Comparison of ENCODE assay signal across 8 mouse cellular contexts in the genomic region with DNA sequence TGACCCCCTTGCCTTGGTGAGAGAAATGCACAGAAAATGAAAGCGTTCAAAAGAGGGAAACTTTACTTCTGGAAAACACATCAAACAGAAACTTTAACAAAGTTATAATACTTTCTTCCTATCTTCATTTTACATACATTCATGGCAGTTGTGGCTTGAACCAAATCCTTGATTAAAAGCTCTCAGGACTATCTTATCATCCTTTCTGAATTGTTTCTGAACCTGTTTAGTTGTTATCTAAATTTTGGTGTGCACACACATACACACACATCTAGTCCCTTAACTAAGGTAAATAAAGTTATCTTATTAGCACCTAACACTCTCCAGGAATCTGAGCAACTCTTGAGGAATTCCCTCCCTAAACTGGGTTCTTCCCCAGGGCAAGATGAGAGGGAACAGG. TPM values are rescaled to one million over a fixed set of nuclear protein-coding genes. Genes with fewer than 3 reads are reported as not detected.
A peak's percentile ranks its signal among the peaks of the same experiment; 100 is the strongest.
DNase-seq lines count a peak whose midpoint lies in the region; ATAC-seq and TF ChIP-seq lines count a peak whose summit lies in the region.

No protein-coding gene starts in this region.

- no peak for TF ChIP-seq POLR2A in cerebellum, adult 2 months (IDR thresholded peaks at IDR 0.05; ENCODE audit: borderline replicate concordance, insufficient read depth, low read length)
- no peak for TF ChIP-seq POLR2A in kidney, adult 2 months (IDR thresholded peaks at IDR 0.05; ENCODE audit: low read depth, low read length)

- H3K4me1 ChIP-seq in cerebellum, adult 2 months (ENCODE audit: control insufficient read depth, insufficient read depth, low read length): peaks cover 3% of the 10 kb centered on the region; the same call in 1 of the 2 replicates
- H3K4me1 ChIP-seq in kidney, adult 2 months (ENCODE audit: control insufficient read depth, insufficient read depth, low read length): peaks cover 3% of the 10 kb centered on the region; the same call in 1 of the 2 replicates
- H3K4me1 ChIP-seq in embryonic facial prominence, embryonic 14.5 days (ENCODE audit: control insufficient read depth, insufficient read depth, low read length): peaks cover 20% of the 10 kb centered on the region
- peaks cover 18% of the 10 kb centered on the region for H3K4me1 ChIP-seq in liver, embryonic 16.5 days (ENCODE audit: control insufficient read depth, low read depth, low read length)

- H3K36me3 ChIP-seq in kidney, adult 2 months (ENCODE audit: control insufficient read depth, insufficient read depth, low read length): no peaks in the 10 kb centered on the region
- no peaks in the 10 kb centered on the region for H3K36me3 ChIP-seq in embryonic facial prominence, embryonic 14.5 days (ENCODE audit: control insufficient read depth, insufficient read depth, low read length)
- H3K36me3 ChIP-seq in liver, embryonic 16.5 days (ENCODE audit: control insufficient read depth, insufficient read depth): no peaks in the 10 kb centered on the region

- no peak for DNase-seq in cerebellum, adult 2 months
- DNase-seq in cerebellum, postnatal 4 days (ENCODE audit: low spot score in 2 of 2): no peak
- DNase-seq in kidney, adult 2 months: no peak
- no peak for DNase-seq in kidney, postnatal 4 days
- no peak for DNase-seq in embryonic facial prominence, embryonic 14.5 days (ENCODE audit: low spot score)
- no peak for DNase-seq in MN1 (ENCODE audit: low spot score)
- no peak for DNase-seq in layer of hippocampus, adult 11-12 months (ENCODE audit: low spot score)

- H3K27ac ChIP-seq in cerebellum, adult 2 months (ENCODE audit: insufficient read depth, low read length): no peak overlapping the region
- 0 out of 2 replicates have a peak overlapping the region, but pooled peaks have one; percentile 31 for H3K27ac ChIP-seq in kidney, adult 2 months (ENCODE audit: insufficient read depth, low read depth, low read length)
- H3K27ac ChIP-seq in embryonic facial prominence, embryonic 14.5 days (replicated peaks; ENCODE audit: low read depth, low read length): no peak overlapping the region
- peak overlapping the region; percentile 53 for H3K27ac ChIP-seq in liver, embryonic 16.5 days (ENCODE audit: low read length)

- H3K27me3 ChIP-seq in cerebellum, adult 2 months (ENCODE audit: control insufficient read depth, insufficient read depth, low read length): no peaks in the 10 kb centered on the region
- no peaks in the 10 kb centered on the region for H3K27me3 ChIP-seq in kidney, adult 2 months (replicated peaks; ENCODE audit: control insufficient read depth, insufficient read depth, low read length)
- H3K27me3 ChIP-seq in embryonic facial prominence, embryonic 14.5 days (replicated peaks; ENCODE audit: control insufficient read depth, insufficient read depth, low read length): no peaks in the 10 kb centered on the region
- H3K27me3 ChIP-seq in liver, embryonic 16.5 days (ENCODE audit: control insufficient read depth, insufficient read depth, low read depth, low read length): no peaks in the 10 kb centered on the region

- no peak overlapping the region for H3K9ac ChIP-seq in embryonic facial prominence, embryonic 14.5 days (ENCODE audit: low read depth, low read length)
- H3K9ac ChIP-seq in liver, embryonic 16.5 days (ENCODE audit: low read depth, low read length): peak overlapping the region; percentile 39; the same call in 1 of the 2 replicates

- WGBS in cerebellum, adult 2 months: 60% methylated on average over 1 of the region's 1 CpGs
- 45% methylated on average over 1 of the region's 1 CpGs for WGBS in kidney, adult 2 months
- WGBS in embryonic facial prominence, embryonic 14.5 days: 36% methylated on average over 1 of the region's 1 CpGs
- 18% methylated on average over 1 of the region's 1 CpGs for WGBS in liver, embryonic 16.5 days (ENCODE audit: insufficient replicate concordance)

- TF ChIP-seq CTCF in cerebellum, adult 2 months (IDR thresholded peaks at IDR 0.05; ENCODE audit: borderline replicate concordance, insufficient read depth, low read depth, low read length): no peak
- TF ChIP-seq CTCF in kidney, adult 2 months (conservative IDR thresholded peaks at IDR 0.05; ENCODE audit: insufficient read depth, insufficient read length, low read depth, low read length): no peak

- peak overlapping the region; percentile 87 for H3K4me2 ChIP-seq in embryonic facial prominence, embryonic 14.5 days (ENCODE audit: low read depth, low read length)
- H3K4me2 ChIP-seq in liver, embryonic 16.5 days (ENCODE audit: low read depth, low read length): peak overlapping the region; percentile 99

- H3K9me3 ChIP-seq in embryonic facial prominence, embryonic 14.5 days (ENCODE audit: control insufficient read depth, low read length): no peaks in the 10 kb centered on the region
- no peaks in the 10 kb centered on the region for H3K9me3 ChIP-seq in liver, embryonic 16.5 days (replicated peaks; ENCODE audit: control insufficient read depth, low read length)

- no peak for ATAC-seq in embryonic facial prominence, embryonic 14.5 days (ENCODE audit: low read depth)
- no peak for ATAC-seq in liver, embryonic 16.5 days (ENCODE audit: low read depth)

- H3K4me3 ChIP-seq in cerebellum, adult 2 months (replicated peaks; ENCODE audit: insufficient read depth, low read depth, low read length): peak overlapping the region; percentile 17
- H3K4me3 ChIP-seq in kidney, adult 2 months (ENCODE audit: insufficient read depth, low read depth, low read length): no peak overlapping the region
- H3K4me3 ChIP-seq in embryonic facial prominence, embryonic 14.5 days (ENCODE audit: low read depth, low read length): no peak overlapping the region
- H3K4me3 ChIP-seq in liver, embryonic 16.5 days (ENCODE audit: low read depth, low read length): no peak overlapping the region

RNA-seq across cellular contexts. Expression of a gene that starts 2.6 kb away (rescaled TPM):
- polyA plus RNA-seq in cerebellum, adult 2 months (2012; rRNA removed): 234 and 248 TPM in 2 replicates
- 55.0 and 62.9 TPM in 2 replicates for polyA plus RNA-seq in kidney, adult 2 months (2012; rRNA removed)
- polyA plus RNA-seq in embryonic facial prominence, embryonic 14.5 days (2014; fragmentation: Nextera tagmentation; extraction: Ambion mirVana): 38.9 and 39.1 TPM in 2 replicates
- 3.7 and 3.9 TPM in 2 replicates for polyA plus RNA-seq in liver, embryonic 16.5 days (2015; fragmentation: Nextera tagmentation; extraction: Ambion mirVana)

Comparison
In these comparisons a context has a peak if more than half of its experiments do, and no peak if none do; other contexts are left out.
1. H3K27ac ChIP-seq: peak in kidney, adult 2 months (single experiment) and liver, embryonic 16.5 days (single experiment); none in cerebellum, adult 2 months (single experiment) and embryonic facial prominence, embryonic 14.5 days (single experiment).